Mouse (Mus musculus) bone marrow, adult 2 months (tissue): ENCODE results near the gene Psmc3ip.

Experiments used
- CTCF ChIP-seq: fragments of 200-500 bp; IDR thresholded peaks from 2 replicates; pipeline ENCODE4 v1.5.1; 2011; ENCODE audit warnings: low read length, control low read depth; ENCODE audit not compliant: control insufficient read depth, insufficient read depth
- POLR2A ChIP-seq: fragments of 200-500 bp; IDR thresholded peaks from 2 replicates; pipeline ENCODE4 v1.6.1; 2011; ENCODE audit warnings: low read depth, mild to moderate bottlenecking, control low read depth, low read length, borderline replicate concordance; ENCODE audit not compliant: control insufficient read depth

- peak; percentile 75; the same call in 1 of the 2 replicates for TF ChIP-seq POLR2A
- TF ChIP-seq CTCF = no peak
These were observed 31.4 kb downstream of the Psmc3ip start for GRCm38 (mm10) chr11:101063676-101064327.
